Mouse (Mus musculus) stomach, embryonic 16.5 days (tissue): ENCODE data around the gene Prpf40b. TPM values are rescaled to one million over a fixed set of nuclear protein-coding genes. Genes with fewer than 3 reads are reported as not detected.

Experiments
- ATAC-seq: fragments of 200-750 bp; cut with Nextera tagmentation; 2 replicates; pipeline ENCODE4 v1.8.0; 2017; ENCODE audit warnings: moderate number of reproducible peaks, moderate TSS enrichment; ENCODE audit not compliant: insufficient read depth, low FRiP score
- H3K27ac ChIP-seq: fragments of 300-500 bp; sonication (generic); 2 replicates; pipeline ENCODE4 v1.5.1; 2014; ENCODE audit warnings: low read length
- H3K27me3 ChIP-seq: fragments of 300-500 bp; sonication (generic); 2 replicates; pipeline ENCODE4 v1.6.1; 2014; ENCODE audit warnings: low read length, control low read depth, mixed read lengths; ENCODE audit not compliant: control insufficient read depth, insufficient read depth
- H3K36me3 ChIP-seq: fragments of 300-500 bp; sonication (generic); 2 replicates; pipeline ENCODE4 v1.6.1; 2014; ENCODE audit warnings: low read length; ENCODE audit not compliant: control insufficient read depth, insufficient read depth
- H3K4me1 ChIP-seq: fragments of 300-500 bp; sonication (generic); 2 replicates; pipeline ENCODE4 v1.6.1; 2014; ENCODE audit warnings: low read length, control low read depth, mixed read lengths; ENCODE audit not compliant: control insufficient read depth, insufficient read depth
- H3K4me2 ChIP-seq: fragments of 300-500 bp; sonication (generic); 2 replicates; pipeline ENCODE4 v1.6.1; 2014; ENCODE audit warnings: low read depth, low read length, mixed read lengths
- H3K4me3 ChIP-seq: fragments of 300-500 bp; sonication (generic); replicated peaks from 2 replicates; pipeline ENCODE4 v1.5.1; 2014; ENCODE audit warnings: mild to moderate bottlenecking, low read length
- H3K9ac ChIP-seq: fragments of 300-500 bp; sonication (generic); 2 replicates; pipeline ENCODE4 v1.6.1; 2014; ENCODE audit warnings: low read length
- H3K9me3 ChIP-seq: fragments of 300-500 bp; sonication (generic); replicated peaks from 2 replicates; pipeline ENCODE4 v1.6.1; 2016; ENCODE audit warnings: low read length, control low read depth; ENCODE audit not compliant: control insufficient read depth
- WGBS: fragments of 180-500 bp; shearing (Covaris S2); extraction: QIAGEN DNeasy Blood & Tissue Kit; methylation state at CpG from one replicate; pipeline ENCODE4 v1.1.7; 2014; 5-methylcytosine and 5-hydroxymethylcytosine counted together
- polyA plus RNA-seq: library from polyadenylated mRNA; unstranded; fragments of >200 nt; fragmentation: Nextera tagmentation; extraction: Ambion mirVana; gene quantifications from 2 replicates; pipeline ENCODE4 v1.2.1, GENCODE M21; 2015

Prpf40b gene
- polyA plus RNA-seq, 1 experiment from 2014 or later: 44.3 TPM

GRCm38 (mm10) chr15:99343414-99344147 lies 48.7 kb downstream of the Prpf40b start:
- ATAC-seq: peak; percentile 75; the same call in 1 of the 2 replicates
- H3K4me3 ChIP-seq: no peak overlapping the region
- H3K9me3 ChIP-seq: no peaks in the 10 kb centered on the region
- H3K27ac ChIP-seq: peak overlapping the region; percentile 78
- peak overlapping the region; percentile 38; the same call in 1 of the 2 replicates for H3K9ac ChIP-seq
- no peaks in the 10 kb centered on the region for H3K27me3 ChIP-seq
- peak overlapping the region; percentile 5; the same call in 1 of the 2 replicates for H3K4me2 ChIP-seq
- WGBS: 24% methylated on average over 5 of the region's 5 CpGs
- H3K36me3 ChIP-seq: no peaks in the 10 kb centered on the region
- H3K4me1 ChIP-seq: peaks cover 40% of the 10 kb centered on the region

- Histone ChIP-seq H3K36me3 (no peaks in the 10 kb centered on the region), H3K4me1 (peaks cover 40% of the 10 kb centered on the region), H3K9me3 (no peaks in the 10 kb centered on the region), H3K4me2 (no peak overlapping the region), H3K27ac (peak overlapping the region; percentile 78), H3K27me3 (no peaks in the 10 kb centered on the region), H3K9ac (no peak overlapping the region), H3K4me3 (no peak overlapping the region)
- WGBS: 46% methylated on average over 8 of the region's 8 CpGs
- no peak for ATAC-seq
These were observed 49.4 kb downstream of the Prpf40b start for GRCm38 (mm10) chr15:99344148-99344870.

- no peaks in the 10 kb centered on the region for H3K27me3 ChIP-seq
- H3K4me1 ChIP-seq: peaks cover 40% of the 10 kb centered on the region
- no peak overlapping the region for H3K4me3 ChIP-seq
- peak overlapping the region; percentile 36; the same call in 1 of the 2 replicates for H3K27ac ChIP-seq
- no peak overlapping the region for H3K9ac ChIP-seq
- H3K4me2 ChIP-seq: no peak overlapping the region
- H3K36me3 ChIP-seq: no peaks in the 10 kb centered on the region
- no peaks in the 10 kb centered on the region for H3K9me3 ChIP-seq
- no peak for ATAC-seq
- 62% methylated on average over 4 of the region's 4 CpGs for WGBS
These were observed 50.1 kb downstream of the Prpf40b start for GRCm38 (mm10) chr15:99344961-99345360.

GRCm38 (mm10) chr15:99351610-99352009 lies 56.7 kb downstream of the Prpf40b start:
- no peak overlapping the region for H3K27ac ChIP-seq
- no peak overlapping the region for H3K4me3 ChIP-seq
- H3K4me2 ChIP-seq: no peak overlapping the region
- no peak for ATAC-seq
- H3K36me3 ChIP-seq: no peaks in the 10 kb centered on the region
- no peaks in the 10 kb centered on the region for H3K27me3 ChIP-seq
- H3K9ac ChIP-seq: no peak overlapping the region
- WGBS: 77% methylated on average over 6 of the region's 6 CpGs
- H3K9me3 ChIP-seq: no peaks in the 10 kb centered on the region
- H3K4me1 ChIP-seq: peaks cover 8% of the 10 kb centered on the region; the same call in 1 of the 2 replicates

- no peak overlapping the region for H3K27ac ChIP-seq
- H3K4me3 ChIP-seq: no peak overlapping the region
- H3K9me3 ChIP-seq: no peaks in the 10 kb centered on the region
- WGBS: 65% methylated on average over 5 of the region's 5 CpGs
- no peaks in the 10 kb centered on the region for H3K27me3 ChIP-seq
- no peak overlapping the region for H3K4me2 ChIP-seq
- H3K36me3 ChIP-seq: no peaks in the 10 kb centered on the region
- ATAC-seq: no peak
- H3K4me1 ChIP-seq: peaks cover 8% of the 10 kb centered on the region; the same call in 1 of the 2 replicates
- no peak overlapping the region for H3K9ac ChIP-seq
These were observed 57.4 kb downstream of the Prpf40b start for GRCm38 (mm10) chr15:99352306-99352705.

- Histone ChIP-seq H3K4me3 (no peak overlapping the region), H3K36me3 (no peaks in the 10 kb centered on the region), H3K4me2 (no peak overlapping the region), H3K27me3 (no peaks in the 10 kb centered on the region), H3K27ac (no peak overlapping the region), H3K9me3 (no peaks in the 10 kb centered on the region), H3K4me1 (peaks cover 5% of the 10 kb centered on the region; the same call in 1 of the 2 replicates), H3K9ac (no peak overlapping the region)
- no peak for ATAC-seq
- WGBS: 74% methylated on average over 6 of the region's 6 CpGs
These were observed 60.8 kb downstream of the Prpf40b start for GRCm38 (mm10) chr15:99355660-99356059.

GRCm38 (mm10) chr15:99356462-99356861 lies 61.6 kb downstream of the Prpf40b start:
- H3K4me1 ChIP-seq: peaks cover 5% of the 10 kb centered on the region; the same call in 1 of the 2 replicates
- 63% methylated on average over 6 of the region's 6 CpGs for WGBS
- ATAC-seq: no peak

GRCm38 (mm10) chr15:99358952-99359351 lies 64.1 kb downstream of the Prpf40b start:
- ATAC-seq: no peak
- H3K4me1 ChIP-seq: peaks cover 5% of the 10 kb centered on the region; the same call in 1 of the 2 replicates
- H3K36me3 ChIP-seq: no peaks in the 10 kb centered on the region
- H3K27ac ChIP-seq: no peak overlapping the region
- H3K9ac ChIP-seq: no peak overlapping the region
- 73% methylated on average over 9 of the region's 9 CpGs for WGBS
- H3K4me2 ChIP-seq: no peak overlapping the region
- H3K4me3 ChIP-seq: no peak overlapping the region
- no peaks in the 10 kb centered on the region for H3K9me3 ChIP-seq
- no peaks in the 10 kb centered on the region for H3K27me3 ChIP-seq

More at GRCm38 (mm10) chr15:99356462-99356861, 61.6 kb downstream of the Prpf40b start:
- Histone ChIP-seq H3K9me3 (no peaks in the 10 kb centered on the region), H3K27me3 (no peaks in the 10 kb centered on the region), H3K36me3 (no peaks in the 10 kb centered on the region), H3K27ac (no peak overlapping the region), H3K4me2 (no peak overlapping the region), H3K4me3 (no peak overlapping the region), H3K9ac (no peak overlapping the region)

GRCm38 (mm10) chr15:99364022-99364530 lies 69.2 kb downstream of the Prpf40b start:
- Histone ChIP-seq H3K4me3 (no peak overlapping the region), H3K27ac (no peak overlapping the region), H3K9ac (no peak overlapping the region), H3K4me2 (no peak overlapping the region), H3K27me3 (no peaks in the 10 kb centered on the region), H3K36me3 (no peaks in the 10 kb centered on the region), H3K4me1 (peaks cover 10% of the 10 kb centered on the region), H3K9me3 (no peaks in the 10 kb centered on the region)
- no peak for ATAC-seq
- WGBS: 68% methylated on average over 7 of the region's 7 CpGs
